Mouse (Mus musculus): ENCODE results near the gene Crybb1.
A peak's percentile ranks its signal among the peaks of the same experiment; 100 is the strongest.

The Crybb1 gene

DNA sequence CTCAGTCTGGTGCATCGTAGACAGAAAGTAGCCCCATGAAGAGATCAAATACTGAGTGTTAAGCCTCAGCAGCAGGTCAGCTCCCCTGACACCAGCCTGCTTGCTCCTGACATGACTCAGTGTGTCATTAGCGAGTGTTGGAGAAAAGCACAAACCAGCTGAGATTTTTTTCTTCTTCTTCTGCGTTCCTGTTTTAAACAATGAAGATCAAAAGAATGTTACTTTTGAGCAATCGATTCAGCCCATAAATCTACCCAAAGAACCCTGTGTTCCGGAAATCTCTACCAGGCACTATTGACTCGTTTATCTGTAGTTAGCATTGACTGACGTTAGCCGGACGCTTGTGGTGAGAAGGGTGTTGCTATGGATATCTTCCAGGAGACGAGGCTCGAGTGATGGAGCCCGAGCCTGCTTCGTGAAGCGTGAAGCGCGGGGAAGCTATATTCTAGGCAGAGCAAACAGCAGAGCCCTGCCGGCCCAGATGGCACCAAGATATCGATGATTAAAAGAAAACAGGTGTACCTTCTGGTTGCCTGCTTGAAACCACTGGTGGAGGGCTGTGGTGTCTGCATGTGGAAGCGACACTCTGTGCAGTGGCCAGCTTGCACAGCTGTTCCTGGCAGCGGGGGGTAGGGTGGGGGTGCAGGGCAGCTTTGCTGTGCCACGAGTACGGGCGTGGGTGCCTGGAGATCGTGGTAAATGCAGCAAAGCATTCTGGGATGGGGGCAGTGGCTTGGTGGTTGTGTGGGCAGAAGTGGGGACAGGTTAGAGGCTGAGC lies 15.3 kb downstream of the Crybb1 start:
- DNase-seq: no peak

GRCm38 (mm10) chr5:112272934-112273333 lies 17.3 kb downstream of the Crybb1 start:
- DNase-seq: no peak

GRCm38 (mm10) chr5:112273746-112274463 lies 18.3 kb downstream of the Crybb1 start:
- DNase-seq: peak; percentile 9

GRCm38 (mm10) chr5:112275021-112275804 lies 19.6 kb downstream of the Crybb1 start:
- DNase-seq: peak; percentile 8

GRCm38 (mm10) chr5:112276267-112276873 lies 20.8 kb downstream of the Crybb1 start, which contains the start of gene Tpst2:
Tpst2 (plus strand) TSS chr5:112276691.
- peak; percentile 100 for DNase-seq

DNA sequence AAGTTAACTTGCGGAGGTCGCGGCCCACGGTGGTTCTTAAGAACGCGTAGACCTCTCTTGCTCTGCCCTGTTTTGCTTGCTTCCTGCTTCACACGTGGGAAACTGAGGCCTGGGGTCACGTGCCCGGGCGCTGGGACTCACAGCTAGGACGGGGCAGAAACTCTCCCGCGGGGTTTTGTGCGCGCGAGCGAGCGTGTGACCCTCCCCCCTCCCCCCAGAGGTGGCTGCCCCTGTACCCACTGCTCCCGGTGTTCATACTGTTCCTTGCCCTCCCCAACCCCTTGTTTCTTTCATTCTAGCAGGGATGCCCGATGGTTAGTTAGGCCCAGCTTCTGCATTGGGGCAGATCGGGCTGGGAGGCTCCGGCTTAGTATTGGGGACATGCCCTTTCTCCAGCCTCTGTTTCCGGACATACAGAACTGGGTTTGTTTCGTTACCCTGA lies 21.3 kb downstream of the Crybb1 start:
- DNase-seq: no peak

DNA sequence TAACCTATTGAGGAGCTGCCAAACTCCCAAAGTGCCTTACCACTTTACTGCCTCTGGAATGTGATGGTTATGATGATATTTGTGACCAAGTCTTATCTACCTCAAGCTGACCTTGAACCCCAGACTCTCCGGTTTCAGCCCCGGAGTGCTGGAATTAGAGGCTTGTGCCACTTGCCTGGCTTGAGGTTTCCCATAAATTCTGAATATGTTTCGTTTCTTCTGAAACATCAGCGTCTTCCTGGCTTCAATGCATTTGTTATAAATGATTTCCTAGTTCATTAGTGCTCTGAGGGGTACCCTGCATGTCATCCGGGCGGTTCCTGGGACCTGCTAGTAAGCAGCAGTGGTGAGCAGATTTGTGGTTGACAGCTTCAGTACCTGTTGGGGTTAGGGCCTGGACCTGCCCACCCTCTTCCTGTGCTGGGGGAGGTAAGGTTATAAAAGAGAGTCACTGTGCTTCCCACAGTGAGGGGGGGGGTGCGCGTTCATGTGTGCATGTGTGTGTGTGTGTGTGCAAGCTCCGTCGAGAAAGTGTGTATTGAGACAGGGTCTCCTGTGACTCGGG lies 22.4 kb downstream of the Crybb1 start:
- no peak for DNase-seq

GRCm38 (mm10) chr5:112279181-112280021 lies 23.8 kb downstream of the Crybb1 start:
- no peak for DNase-seq

DNA sequence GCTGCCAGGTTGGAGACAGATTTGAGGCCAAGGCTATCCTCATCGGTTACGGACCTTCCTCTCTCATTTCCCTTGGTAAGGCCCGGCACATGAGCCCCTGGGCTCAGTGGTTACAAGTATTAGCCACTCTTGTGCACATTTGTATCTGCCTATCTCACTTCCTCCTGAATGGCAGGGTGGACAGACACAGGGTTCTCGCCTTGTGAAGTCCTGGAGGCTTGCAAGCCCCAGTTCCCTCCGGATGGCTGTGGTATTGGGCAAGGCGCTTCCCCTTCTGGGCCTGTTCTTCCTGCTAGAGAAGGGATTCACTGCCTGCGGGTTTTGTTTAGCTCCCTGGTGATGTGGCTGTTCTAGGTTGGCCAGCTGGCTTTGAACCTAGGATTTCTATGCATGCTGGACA lies 24.5 kb downstream of the Crybb1 start:
- no peak for DNase-seq

DNA sequence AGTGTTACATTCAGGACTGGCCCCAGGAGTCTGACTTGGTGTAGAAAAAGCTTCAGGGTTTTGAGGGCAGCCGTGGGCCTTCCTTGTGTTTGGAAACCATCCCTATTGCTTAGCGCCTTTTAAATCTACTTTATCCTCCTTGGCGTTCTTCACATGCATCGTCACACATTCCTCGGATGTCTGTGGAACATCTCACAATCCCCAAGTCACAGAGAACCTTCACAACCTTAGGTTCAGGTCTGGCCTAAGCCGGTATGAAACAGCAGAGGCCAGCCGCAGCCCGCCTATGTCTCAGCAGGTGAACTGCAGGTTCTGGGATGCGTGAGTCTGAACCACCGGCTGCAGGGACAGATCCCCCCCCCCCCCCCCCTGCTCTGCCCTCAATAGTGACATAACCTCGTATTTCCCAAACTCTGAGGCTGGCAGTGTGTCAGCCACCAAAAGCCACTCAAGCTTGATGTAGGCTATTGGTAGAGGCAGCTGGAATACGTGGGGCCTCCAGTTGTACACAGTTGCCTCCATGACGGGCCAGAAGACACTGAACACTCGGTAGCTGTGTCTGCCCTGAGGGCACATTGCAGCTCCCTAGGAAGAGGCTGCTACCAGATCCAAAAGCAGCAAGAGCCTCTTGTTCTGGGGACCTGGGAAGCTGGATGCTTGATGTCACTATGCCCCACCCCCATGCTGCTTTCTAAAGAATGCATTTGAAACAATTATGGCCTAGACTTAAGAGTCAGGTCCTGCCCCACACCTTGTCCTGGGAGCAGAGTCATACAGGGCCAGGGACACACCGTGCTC lies 25.4 kb downstream of the Crybb1 start:
- no peak for DNase-seq

DNA sequence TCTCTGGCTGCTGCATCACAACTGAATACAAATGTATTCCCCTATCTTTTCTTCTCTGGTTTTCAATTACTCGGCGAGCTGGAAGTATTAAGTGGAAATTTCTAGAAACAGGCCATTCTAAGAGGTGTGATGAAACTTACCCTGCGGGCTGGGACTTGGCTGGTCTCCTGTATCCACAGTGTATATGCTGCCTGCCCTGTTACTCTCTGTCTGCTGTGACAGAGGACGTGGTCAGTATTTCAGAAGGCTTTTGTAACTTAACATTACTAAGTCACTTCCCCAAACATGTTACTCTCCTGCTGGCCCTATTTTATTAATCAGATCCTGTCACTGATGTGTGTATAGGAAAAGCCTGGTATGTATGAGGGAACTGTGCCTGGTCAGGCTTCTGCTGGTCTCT lies 26.1 kb downstream of the Crybb1 start:
- peak; percentile 6 for DNase-seq

GRCm38 (mm10) chr5:112282123-112282779 lies 26.6 kb downstream of the Crybb1 start:
- peak; percentile 41 for DNase-seq

DNA sequence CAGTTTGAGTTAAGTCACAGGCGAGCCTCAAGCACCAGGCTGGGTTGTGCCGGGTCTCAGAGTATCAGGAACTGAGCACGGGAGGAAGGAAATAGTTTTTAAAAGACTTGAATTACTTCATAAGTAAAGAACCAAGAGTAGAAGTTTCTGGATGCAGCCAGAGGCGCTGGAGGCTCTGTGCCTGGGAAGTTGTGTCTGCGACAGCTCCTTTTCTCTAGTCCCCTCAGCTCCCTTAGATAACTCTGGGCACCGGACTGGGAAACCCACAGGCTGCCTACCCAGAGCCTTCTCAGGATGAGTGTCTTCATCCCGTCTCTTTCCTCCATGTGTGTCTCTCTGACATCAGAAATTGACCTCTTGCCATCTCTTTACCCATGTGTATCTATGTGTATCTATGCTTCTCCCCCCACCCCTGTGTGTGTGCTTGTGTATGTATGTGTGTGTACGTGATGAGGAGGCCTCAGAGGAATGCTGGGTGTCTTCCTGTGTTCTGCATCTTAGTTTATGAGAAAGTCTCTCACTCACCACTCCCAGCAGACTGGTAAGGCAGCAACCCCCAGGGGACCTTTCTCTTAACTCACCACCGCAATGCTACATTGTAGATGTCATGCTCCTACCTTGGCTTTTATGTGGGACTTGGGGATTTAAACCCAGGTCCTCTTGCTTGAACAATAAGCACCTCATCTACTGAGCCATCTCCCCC lies 27.3 kb downstream of the Crybb1 start:
- DNase-seq: peak; percentile 17

- peak; percentile 75 for DNase-seq
Measured at GRCm38 (mm10) chr5:112283543-112284202, 28.1 kb downstream of the Crybb1 start.

DNA sequence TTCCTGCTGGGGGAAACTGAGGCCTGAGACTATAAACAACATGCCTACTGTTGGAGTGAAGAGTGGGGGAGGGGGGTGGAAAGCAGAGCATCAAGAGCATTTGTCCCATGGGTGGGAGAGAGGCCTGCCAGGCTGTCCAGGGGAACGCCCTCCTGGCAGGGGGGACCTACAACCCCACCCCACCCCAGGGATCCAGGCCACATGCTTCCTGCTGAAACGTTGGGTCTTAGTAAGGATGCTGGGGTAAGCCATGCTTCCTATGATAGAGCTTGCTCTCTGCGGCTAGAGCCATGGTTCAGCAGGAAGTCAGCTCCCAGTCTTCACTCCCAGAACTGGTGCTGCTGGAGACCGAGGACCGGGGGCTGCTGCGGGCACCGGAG lies 28.6 kb downstream of the Crybb1 start:
- no peak for DNase-seq

DNA sequence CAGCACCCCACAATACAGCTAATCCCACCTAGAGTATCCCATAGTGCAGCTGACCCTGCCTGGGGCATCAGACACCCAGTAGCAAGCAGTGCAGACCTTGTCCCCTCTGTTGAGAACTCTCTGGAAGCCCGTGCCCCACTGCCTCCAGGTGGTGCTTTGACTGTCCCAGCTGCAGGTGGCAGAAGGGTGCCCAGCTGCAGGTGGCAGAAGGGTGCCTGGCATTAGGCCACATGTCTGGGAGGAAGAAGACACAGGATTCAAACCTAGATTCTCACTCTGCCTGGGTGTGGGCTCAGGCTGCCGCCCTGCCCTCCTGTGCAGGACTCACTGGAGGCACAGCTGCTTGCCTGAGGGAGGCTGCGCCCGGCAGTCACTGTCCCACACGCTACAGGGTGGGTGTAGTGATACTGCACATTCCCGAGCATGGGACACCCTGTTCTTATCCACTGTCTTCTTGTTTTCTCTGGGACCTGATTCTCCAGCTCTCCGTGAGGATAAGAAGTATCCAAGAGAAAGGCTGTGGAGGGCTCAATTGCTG lies 30.0 kb downstream of the Crybb1 start:
- no peak for DNase-seq

GRCm38 (mm10) chr5:112286608-112286983 lies 31.0 kb downstream of the Crybb1 start:
- no peak for DNase-seq

DNA sequence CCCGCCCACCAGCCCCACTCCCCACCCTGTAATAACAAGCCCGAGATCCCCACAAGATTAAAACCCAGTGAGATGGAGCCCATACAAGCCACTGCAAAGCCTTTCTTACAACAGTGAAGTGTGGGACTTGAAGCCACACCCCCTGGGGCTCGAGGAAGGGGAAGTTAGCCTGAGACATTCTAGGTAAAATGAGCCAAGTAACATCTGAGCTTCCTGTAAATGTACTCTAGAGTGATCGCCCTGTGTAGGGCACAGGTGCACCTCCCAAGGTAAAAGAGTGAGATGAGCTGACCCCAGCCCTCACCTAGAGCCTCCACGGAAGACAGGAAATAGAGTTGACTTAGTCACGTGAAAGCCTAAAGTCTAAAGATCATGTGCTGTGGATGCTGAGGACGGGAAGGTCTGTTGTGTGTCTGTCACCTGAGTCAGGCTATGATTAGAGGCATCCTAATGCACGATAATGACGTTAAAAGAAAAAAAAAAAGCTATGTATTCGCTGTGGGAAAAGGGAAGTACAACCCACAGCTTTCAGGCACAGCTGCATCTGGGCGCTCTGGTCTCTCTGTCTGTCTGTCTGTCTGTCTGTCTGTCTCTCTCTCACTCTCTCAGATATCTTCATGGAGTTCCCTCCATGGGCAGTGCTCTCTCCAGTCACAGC lies 31.5 kb downstream of the Crybb1 start:
- no peak for DNase-seq
